Mouse (Mus musculus) midbrain, embryonic 15.5 days (tissue): ENCODE data around the gene Prkg1. TPM values are rescaled to one million over a fixed set of nuclear protein-coding genes. Genes with fewer than 3 reads are reported as not detected.

Experiments used
- ATAC-seq: fragments of 200-750 bp; cut with Nextera tagmentation; replicated peaks from 2 replicates; pipeline ENCODE4 v1.8.0; 2017; ENCODE audit warnings: moderate TSS enrichment
- H3K27ac ChIP-seq: fragments of 300-500 bp; sonication (generic); 2 replicates; pipeline ENCODE4 v1.5.1; 2015; ENCODE audit warnings: mild to moderate bottlenecking, inconsistent platforms
- H3K27me3 ChIP-seq: fragments of 300-500 bp; sonication (generic); replicated peaks from 2 replicates; pipeline ENCODE4 v1.6.1; 2015; ENCODE audit warnings: inconsistent platforms
- H3K36me3 ChIP-seq: fragments of 300-500 bp; sonication (generic); replicated peaks from 2 replicates; pipeline ENCODE4 v1.6.1; 2015; ENCODE audit warnings: inconsistent platforms
- H3K4me1 ChIP-seq: fragments of 300-500 bp; sonication (generic); 2 replicates; pipeline ENCODE4 v1.6.1; 2015; ENCODE audit warnings: inconsistent platforms
- H3K4me2 ChIP-seq: fragments of 300-500 bp; sonication (generic); 2 replicates; pipeline ENCODE4 v1.6.1; 2015; ENCODE audit warnings: inconsistent platforms, mild to moderate bottlenecking, moderate library complexity
- H3K4me3 ChIP-seq: fragments of 300-500 bp; sonication (generic); 2 replicates; pipeline ENCODE4 v1.5.1; 2015; ENCODE audit warnings: mild to moderate bottlenecking, inconsistent platforms
- H3K9ac ChIP-seq: fragments of 300-500 bp; sonication (generic); 2 replicates; pipeline ENCODE4 v1.6.1; 2015; ENCODE audit warnings: mild to moderate bottlenecking, inconsistent platforms
- H3K9me3 ChIP-seq: fragments of 300-500 bp; sonication (generic); 2 replicates; pipeline ENCODE4 v1.6.1; 2016; ENCODE audit warnings: inconsistent platforms
- WGBS: fragments of 180-500 bp; shearing (Covaris S2); methylation state at CpG from one replicate; pipeline ENCODE4 v1.1.7; 2015; ENCODE audit warnings: mixed read lengths; 5-methylcytosine and 5-hydroxymethylcytosine counted together
- polyA plus RNA-seq: library from polyadenylated mRNA; unstranded; fragments of >200 nt; fragmentation: Nextera tagmentation; extraction: Ambion mirVana; gene quantifications from 2 replicates; pipeline ENCODE4 v1.2.1, GENCODE M21; 2015

Gene Prkg1
- polyA plus RNA-seq, 1 experiment from 2014 or later, result 4.3 TPM

- H3K27ac ChIP-seq, result 0 out of 2 replicates have a peak overlapping the region, but pooled peaks have one; percentile 27
- H3K27me3 ChIP-seq, result peaks cover 24% of the 10 kb centered on the region
These were observed 657 bp downstream of the Prkg1 start for GRCm38 (mm10) chr19:31763951-31764800.

GRCm38 (mm10) chr19:31763246-31763821, 1.5 kb downstream of the Prkg1 start:
- peak overlapping the region; percentile 99 for H3K4me2 ChIP-seq
- 7% methylated on average over 20 of the region's 20 CpGs for WGBS
- ATAC-seq, result no peak; the same call in 1 of the 2 replicates
- no peak overlapping the region for H3K9ac ChIP-seq
- peaks cover 28% of the 10 kb centered on the region for H3K4me1 ChIP-seq
- H3K9me3 ChIP-seq, result no peaks in the 10 kb centered on the region
- H3K36me3 ChIP-seq, result no peaks in the 10 kb centered on the region
- peaks cover 24% of the 10 kb centered on the region for H3K27me3 ChIP-seq
- no peak overlapping the region for H3K27ac ChIP-seq
- peak overlapping the region; percentile 49 for H3K4me3 ChIP-seq

More at GRCm38 (mm10) chr19:31763951-31764800, 657 bp downstream of the Prkg1 start:
- ATAC-seq, result peak; percentile 50
- Histone ChIP-seq H3K4me2 (peak overlapping the region; percentile 99), H3K4me1 (peaks cover 28% of the 10 kb centered on the region), H3K36me3 (no peaks in the 10 kb centered on the region), H3K9ac (peak overlapping the region; percentile 41), H3K4me3 (peak overlapping the region; percentile 49), H3K9me3 (no peaks in the 10 kb centered on the region)
- WGBS, result under 1% methylated on average over 55 of the region's 56 CpGs

GRCm38 (mm10) chr19:31762411-31763245, 2.2 kb downstream of the Prkg1 start:
- Histone ChIP-seq H3K4me1 (peaks cover 28% of the 10 kb centered on the region), H3K27ac (no peak overlapping the region), H3K27me3 (peaks cover 24% of the 10 kb centered on the region), H3K4me2 (peak overlapping the region; percentile 99), H3K9me3 (no peaks in the 10 kb centered on the region), H3K4me3 (peak overlapping the region; percentile 49), H3K36me3 (no peaks in the 10 kb centered on the region), H3K9ac (peak overlapping the region; percentile 12; the same call in 1 of the 2 replicates)
- ATAC-seq, result peak; percentile 31; the same call in 1 of the 2 replicates
- WGBS, result 1% methylated on average over 24 of the region's 24 CpGs

- Histone ChIP-seq H3K9ac (no peak overlapping the region), H3K27ac (no peak overlapping the region), H3K4me1 (peaks cover 27% of the 10 kb centered on the region), H3K27me3 (peaks cover 21% of the 10 kb centered on the region), H3K4me3 (no peak overlapping the region), H3K4me2 (no peak overlapping the region), H3K36me3 (no peaks in the 10 kb centered on the region), H3K9me3 (no peaks in the 10 kb centered on the region)
- no peak for ATAC-seq
- 73% methylated on average over 3 of the region's 3 CpGs for WGBS
These were observed 5.0 kb downstream of the Prkg1 start for GRCm38 (mm10) chr19:31759855-31760254.

- WGBS, result 34% methylated on average over 11 of the region's 11 CpGs
- Histone ChIP-seq H3K27me3 (peaks cover 11% of the 10 kb centered on the region; the same call in 1 of the 2 replicates), H3K4me1 (no peaks in the 10 kb centered on the region), H3K9ac (no peak overlapping the region), H3K36me3 (no peaks in the 10 kb centered on the region), H3K9me3 (no peaks in the 10 kb centered on the region), H3K4me3 (no peak overlapping the region), H3K4me2 (peak overlapping the region; percentile 10; the same call in 1 of the 2 replicates), H3K27ac (no peak overlapping the region)
- peak; percentile 76 for ATAC-seq
These were observed 8.7 kb downstream of the Prkg1 start for GRCm38 (mm10) chr19:31755929-31756792.

GRCm38 (mm10) chr19:31754642-31755287, 10.1 kb downstream of the Prkg1 start:
- 60% methylated on average over 9 of the region's 9 CpGs for WGBS

GRCm38 (mm10) chr19:31750976-31751676, 13.7 kb downstream of the Prkg1 start:
- Histone ChIP-seq H3K36me3 (no peaks in the 10 kb centered on the region), H3K4me1 (no peaks in the 10 kb centered on the region), H3K4me3 (no peak overlapping the region), H3K9ac (no peak overlapping the region), H3K9me3 (no peaks in the 10 kb centered on the region), H3K4me2 (no peak overlapping the region), H3K27ac (no peak overlapping the region), H3K27me3 (no peaks in the 10 kb centered on the region)
- 63% methylated on average over 11 of the region's 11 CpGs for WGBS
- no peak for ATAC-seq

More at GRCm38 (mm10) chr19:31754642-31755287, 10.1 kb downstream of the Prkg1 start:
- Histone ChIP-seq H3K4me1 (no peaks in the 10 kb centered on the region), H3K9ac (no peak overlapping the region), H3K4me3 (no peak overlapping the region), H3K36me3 (no peaks in the 10 kb centered on the region), H3K9me3 (no peaks in the 10 kb centered on the region), H3K27ac (no peak overlapping the region), H3K4me2 (no peak overlapping the region), H3K27me3 (no peaks in the 10 kb centered on the region)
- no peak for ATAC-seq

- no peak for ATAC-seq
- 20% methylated on average over 2 of the region's 2 CpGs for WGBS
These were observed 18.2 kb downstream of the Prkg1 start for GRCm38 (mm10) chr19:31746635-31747034.

GRCm38 (mm10) chr19:31743241-31744045, 21.4 kb downstream of the Prkg1 start:
- Histone ChIP-seq H3K27ac (no peak overlapping the region), H3K27me3 (no peaks in the 10 kb centered on the region), H3K9ac (no peak overlapping the region), H3K9me3 (no peaks in the 10 kb centered on the region), H3K36me3 (no peaks in the 10 kb centered on the region), H3K4me2 (no peak overlapping the region), H3K4me1 (no peaks in the 10 kb centered on the region), H3K4me3 (no peak overlapping the region)
- 74% methylated on average over 8 of the region's 8 CpGs for WGBS
- no peak for ATAC-seq

More at GRCm38 (mm10) chr19:31746635-31747034, 18.2 kb downstream of the Prkg1 start:
- H3K27me3 ChIP-seq, result no peaks in the 10 kb centered on the region
- H3K4me1 ChIP-seq, result no peaks in the 10 kb centered on the region
- no peak overlapping the region for H3K4me2 ChIP-seq
- no peak overlapping the region for H3K4me3 ChIP-seq
- no peaks in the 10 kb centered on the region for H3K36me3 ChIP-seq
- no peak overlapping the region for H3K9ac ChIP-seq
- H3K27ac ChIP-seq, result no peak overlapping the region
- H3K9me3 ChIP-seq, result no peaks in the 10 kb centered on the region

- H3K4me1 ChIP-seq, result no peaks in the 10 kb centered on the region
- ATAC-seq, result no peak
- H3K9me3 ChIP-seq, result no peaks in the 10 kb centered on the region
- H3K36me3 ChIP-seq, result no peaks in the 10 kb centered on the region
- H3K4me2 ChIP-seq, result no peak overlapping the region
- no peaks in the 10 kb centered on the region for H3K27me3 ChIP-seq
- 83% methylated on average over 6 of the region's 6 CpGs for WGBS
- no peak overlapping the region for H3K27ac ChIP-seq
- H3K4me3 ChIP-seq, result no peak overlapping the region
- H3K9ac ChIP-seq, result no peak overlapping the region
These were observed 49.9 kb downstream of the Prkg1 start for GRCm38 (mm10) chr19:31714900-31715299.
